Mouse (Mus musculus) erythroblast, embryonic 14.5 days (primary cell): ENCODE results near the gene Smim6.

Experiments
- GATA1 ChIP-seq: IDR thresholded peaks from 2 replicates; pipeline ENCODE4 v1.6.1; 2012; ENCODE audit warnings: low read length, inconsistent platforms, mixed read lengths
- TAL1 ChIP-seq: IDR thresholded peaks from 3 replicates; pipeline ENCODE4 v1.6.1; 2012; ENCODE audit warnings: low read length, inconsistent platforms, mixed read lengths

DNA sequence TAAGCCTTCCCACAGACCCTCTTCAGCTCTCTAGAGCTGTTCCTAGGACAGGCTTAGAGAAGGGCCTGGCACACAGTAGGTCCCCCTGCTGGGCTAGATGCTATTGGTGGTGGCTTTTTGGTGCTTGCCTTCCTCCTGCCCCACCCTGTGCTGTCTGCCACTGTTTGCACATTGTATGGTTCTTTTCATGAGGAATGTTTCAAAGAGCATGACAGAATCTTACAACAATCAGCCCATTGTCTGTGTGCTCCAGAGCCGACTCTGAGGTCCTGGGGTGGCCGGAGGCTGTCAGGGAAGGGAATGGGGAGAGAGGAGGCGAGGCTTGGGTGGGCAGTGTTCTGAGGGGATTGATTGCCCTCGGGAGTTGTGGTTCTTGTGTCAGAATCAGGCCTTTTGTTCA is 44.6 kb downstream of the Smim6 start:
- TF ChIP-seq GATA1: no peak
- no peak for TF ChIP-seq TAL1
